ENCODE assay signal across 25 mouse cellular contexts in the genomic region with DNA sequence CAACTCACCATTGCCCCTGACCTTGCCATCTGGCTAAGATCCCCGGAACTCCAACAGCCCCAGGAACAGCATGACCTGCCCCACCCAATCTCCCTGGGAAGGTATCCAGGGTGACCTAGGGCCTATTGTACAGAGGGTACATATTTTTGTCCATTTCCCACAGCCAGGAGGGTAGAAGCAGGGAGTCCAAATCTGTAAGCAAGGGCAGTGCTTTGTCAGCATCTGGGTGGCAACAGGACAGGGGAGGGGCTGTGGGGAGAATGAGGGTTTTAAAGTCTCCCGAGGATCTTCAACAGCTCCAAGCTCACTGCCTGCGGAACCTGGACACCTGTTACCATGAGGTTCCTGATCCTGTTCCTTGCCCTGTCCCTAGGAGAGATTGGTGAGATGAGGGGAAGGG. TPM values are rescaled to one million over a fixed set of nuclear protein-coding genes. Genes with fewer than 3 reads are reported as not detected.
"Had no signal": no experiment of that assay in that cellular context is flagged by ENCODE, and none has a peak within 500 bp of the region (broad histone marks: within the 10 kb centered on the region; RNA-seq: fewer than 3 reads in every experiment).

Gene Klk1b21 (plus strand): TSS at position 301 of the 400 bp plus-strand sequence.

RNA-seq across cellular contexts. Expression of gene Klk1b21, which starts in this region (rescaled TPM):
- polyA plus RNA-seq: heart, embryonic 11.5 days; heart, embryonic 12.5 days; heart, embryonic 13.5 days; heart, embryonic 14.5 days; heart, embryonic 15.5 days; heart, embryonic 16.5 days; heart, postnatal 0 days; hindbrain, embryonic 10.5 days; hindbrain, embryonic 11.5 days; hindbrain, embryonic 12.5 days; hindbrain, embryonic 13.5 days; hindbrain, embryonic 14.5 days; hindbrain, embryonic 15.5 days; hindbrain, embryonic 16.5 days; hindbrain, postnatal 0 days; inflammation-experienced regulatory T-cells, adult 6 months; intestine, embryonic 14.5 days; intestine, embryonic 15.5 days; intestine, embryonic 16.5 days; intestine, postnatal 0 days; kidney, embryonic 14.5 days; kidney, embryonic 15.5 days; kidney, embryonic 16.5 days; kidney, postnatal 0 days; large intestine, adult 2 months had no signal
